Mouse (Mus musculus): Measurements from ENCODE around the gene Mybbp1a.

DNA sequence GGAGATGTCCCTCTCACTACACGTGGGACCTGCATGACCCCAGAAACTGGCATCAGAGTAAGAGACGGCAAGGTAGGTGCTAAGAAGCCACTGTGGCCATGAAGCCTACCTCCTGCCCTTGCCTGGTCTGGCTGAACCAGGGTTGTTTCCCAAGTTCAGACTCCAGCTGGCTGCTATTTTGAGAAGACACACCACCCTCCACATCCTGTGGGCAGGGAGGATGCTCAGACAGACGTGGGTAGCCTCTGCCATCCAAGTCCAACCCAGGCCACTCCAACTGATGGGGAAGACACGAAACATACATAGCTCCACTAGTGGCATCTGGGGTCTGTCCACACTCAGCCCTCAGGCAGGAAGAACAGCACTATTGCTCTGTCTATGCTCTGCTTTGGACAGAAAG is 28.8 kb downstream of the Mybbp1a start:
- TF ChIP-seq CTCF (IDR thresholded peaks at IDR 0.05; ENCODE audit: extremely low read depth, insufficient read length, insufficient replicate concordance, low read depth, low read length) = no peak
- TF ChIP-seq POLR2A (IDR thresholded peaks at IDR 0.05; ENCODE audit: low read depth, low read length) = no peak
